8 mouse cellular contexts compared by ENCODE assay signal in genomic region chr13:55369531-55370114, GRCm38 (mm10). TPM values are rescaled to one million over a fixed set of nuclear protein-coding genes. Genes with fewer than 3 reads are reported as not detected.
DNase-seq lines count a peak whose midpoint lies in the region; ATAC-seq lines count a peak whose summit lies in the region.

Rgs14 (plus strand) TSS chr13:55369732.

- WGBS in kidney, embryonic 15.5 days = 60% methylated on average over 13 of the region's 13 CpGs
- 58% methylated on average over 13 of the region's 13 CpGs for WGBS in embryonic facial prominence, embryonic 14.5 days
- 70% methylated on average over 13 of the region's 13 CpGs for WGBS in forebrain, embryonic 10.5 days

- ATAC-seq in kidney, embryonic 15.5 days (replicated peaks; ENCODE audit: low FRiP score) = 0 out of 2 replicates have a peak, but pooled peaks have one; percentile 29
- ATAC-seq in embryonic facial prominence, embryonic 14.5 days (ENCODE audit: low read depth) = no peak

- H3K27me3 ChIP-seq in kidney, embryonic 15.5 days = peaks cover 26% of the 10 kb centered on the region
- H3K27me3 ChIP-seq in embryonic facial prominence, embryonic 14.5 days (replicated peaks; ENCODE audit: control insufficient read depth, insufficient read depth, low read length) = 0 out of 2 replicates have a peak, but pooled peaks cover 5% of the 10 kb centered on the region
- no peaks in the 10 kb centered on the region for H3K27me3 ChIP-seq in splenic B cell, adult 2 months (ENCODE audit: control insufficient read depth, insufficient read depth, low read length, poor library complexity, severe bottlenecking)
- peaks cover 21% of the 10 kb centered on the region for H3K27me3 ChIP-seq in forebrain, embryonic 10.5 days (ENCODE audit: poor library complexity, severe bottlenecking)

- peak within 1 kb of the TSS; percentile 19 for H3K4me3 ChIP-seq in kidney, embryonic 15.5 days (replicated peaks)
- 0 out of 2 replicates have a peak within 1 kb of the TSS, but pooled peaks have one; percentile 8 for H3K4me3 ChIP-seq in embryonic facial prominence, embryonic 14.5 days (ENCODE audit: low read depth, low read length)
- H3K4me3 ChIP-seq in forebrain, embryonic 10.5 days = no peak within 1 kb of the TSS

- H3K9ac ChIP-seq in kidney, embryonic 15.5 days = no peak within 1 kb of the TSS
- H3K9ac ChIP-seq in embryonic facial prominence, embryonic 14.5 days (ENCODE audit: low read depth, low read length) = 0 out of 2 replicates have a peak within 1 kb of the TSS, but pooled peaks have one; percentile 25

- no peak within 1 kb of the TSS for H3K27ac ChIP-seq in kidney, embryonic 15.5 days
- H3K27ac ChIP-seq in embryonic facial prominence, embryonic 14.5 days (replicated peaks; ENCODE audit: low read depth, low read length) = no peak within 1 kb of the TSS
- no peak within 1 kb of the TSS for H3K27ac ChIP-seq in forebrain, embryonic 10.5 days

- no peaks in the 10 kb centered on the region for H3K9me3 ChIP-seq in kidney, embryonic 15.5 days (replicated peaks)
- no peaks in the 10 kb centered on the region for H3K9me3 ChIP-seq in embryonic facial prominence, embryonic 14.5 days (ENCODE audit: control insufficient read depth, low read length)
- no peaks in the 10 kb centered on the region for H3K9me3 ChIP-seq in forebrain, embryonic 10.5 days

- peaks cover 8% of the 10 kb centered on the region; the same call in 1 of the 2 replicates for H3K4me1 ChIP-seq in kidney, embryonic 15.5 days
- no peaks in the 10 kb centered on the region for H3K4me1 ChIP-seq in embryonic facial prominence, embryonic 14.5 days (ENCODE audit: control insufficient read depth, insufficient read depth, low read length)
- no peaks in the 10 kb centered on the region for H3K4me1 ChIP-seq in forebrain, embryonic 10.5 days

- no peak for DNase-seq in kidney, adult 11 months
- no peak for DNase-seq in embryonic facial prominence, embryonic 14.5 days (ENCODE audit: low spot score)
- DNase-seq in layer of hippocampus, adult 9-11 months = peak; percentile 74
- DNase-seq in lung, postnatal 14 days = peak; percentile 32
- peak; percentile 88 for DNase-seq in splenic B cell, adult 2 months (ENCODE audit: low read depth, low spot score)
- DNase-seq in forebrain, embryonic 10.5 days (ENCODE audit: extremely low spot score, low spot score) = no peak
- no peak for DNase-seq in urinary bladder, adult 18-20 months (ENCODE audit: low spot score in 2 of 2)

- H3K36me3 ChIP-seq in kidney, embryonic 15.5 days = no peaks in the 10 kb centered on the region
- H3K36me3 ChIP-seq in embryonic facial prominence, embryonic 14.5 days (ENCODE audit: control insufficient read depth, insufficient read depth, low read length) = no peaks in the 10 kb centered on the region
- H3K36me3 ChIP-seq in splenic B cell, adult 2 months (ENCODE audit: control insufficient read depth, insufficient read depth, low read length, poor library complexity, severe bottlenecking) = no peaks in the 10 kb centered on the region
- H3K36me3 ChIP-seq in forebrain, embryonic 10.5 days (replicated peaks) = no peaks in the 10 kb centered on the region

- peak within 1 kb of the TSS; percentile 41 for H3K4me2 ChIP-seq in kidney, embryonic 15.5 days
- H3K4me2 ChIP-seq in embryonic facial prominence, embryonic 14.5 days (ENCODE audit: low read depth, low read length) = peak within 1 kb of the TSS; percentile 40

RNA-seq across cellular contexts. Expression of gene Rgs14, which starts in this region (rescaled TPM):
- 1.1 and 1.3 TPM in 2 replicates for polyA plus RNA-seq in kidney, embryonic 15.5 days (2015; fragmentation: Nextera tagmentation; extraction: Ambion mirVana)
- polyA plus RNA-seq in embryonic facial prominence, embryonic 14.5 days (2014; fragmentation: Nextera tagmentation; extraction: Ambion mirVana) = 1.3 and 3.3 TPM in 2 replicates
- polyA plus RNA-seq in forebrain, embryonic 10.5 days (2016; fragmentation: Nextera tagmentation; extraction: Ambion mirVana) = 0.34 and 0.58 TPM in 2 replicates

Comparison
In these comparisons a context has a peak if more than half of its experiments do, and no peak if none do; other contexts are left out.
1. DNase-seq: peak in layer of hippocampus, adult 9-11 months (single experiment), lung, postnatal 14 days (single experiment) and splenic B cell, adult 2 months (single experiment); none in kidney, adult 11 months (single experiment), embryonic facial prominence, embryonic 14.5 days (single experiment), forebrain, embryonic 10.5 days (single experiment) and urinary bladder, adult 18-20 months (0 of 2).